Mouse (Mus musculus): Measurements from ENCODE around the gene Babam2.

Babam2 gene

GRCm38 (mm10) chr5:32127927-32128326 lies 430.4 kb downstream of the Babam2 start:
- no peak for DNase-seq (ENCODE audit: low read depth)

- peak; percentile 74 for DNase-seq (ENCODE audit: low read depth)
Measured at GRCm38 (mm10) chr5:32132971-32133501, 435.6 kb downstream of the Babam2 start.

- DNase-seq (ENCODE audit: low read depth): peak; percentile 80
Measured at GRCm38 (mm10) chr5:32133549-32134004, 436.1 kb downstream of the Babam2 start.

DNA sequence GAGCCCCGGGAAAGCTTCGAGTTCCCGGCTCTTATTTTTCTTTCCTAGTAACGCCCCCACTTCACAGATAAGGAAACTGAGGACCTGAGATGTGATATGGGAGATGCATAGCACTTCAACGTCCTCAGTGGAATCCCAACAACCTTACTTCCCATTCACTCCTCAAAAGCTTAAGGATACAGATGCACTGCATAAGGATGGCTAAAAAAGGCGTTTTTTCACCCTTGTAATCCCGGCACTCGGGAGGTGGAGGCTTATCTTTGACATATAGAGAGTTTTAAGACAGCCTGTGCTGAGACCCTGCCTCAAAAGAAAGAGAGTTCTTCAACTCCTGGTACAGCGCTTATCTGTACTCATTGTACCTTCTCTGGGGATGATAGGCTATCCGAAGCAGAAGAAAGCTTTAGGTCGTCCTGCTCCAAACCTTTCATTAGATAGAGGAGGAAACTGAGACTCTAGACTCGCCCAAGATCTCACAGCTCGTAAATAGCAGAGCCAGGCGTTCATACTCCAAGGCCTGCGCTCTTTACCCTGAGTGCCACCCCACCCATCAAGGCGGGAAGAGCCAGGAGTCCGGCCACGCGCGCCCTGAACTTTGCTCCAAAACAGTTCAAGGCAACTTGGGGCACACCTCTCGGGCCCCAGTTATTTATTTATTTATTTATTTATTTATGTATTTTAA lies 436.7 kb downstream of the Babam2 start:
- DNase-seq (ENCODE audit: low read depth): peak; percentile 52

Measured in naive thymus-derived CD4-positive, alpha-beta T cell, adult 2 months (primary cell).